Mouse (Mus musculus): ENCODE results near the gene Mettl7a1. TPM values are rescaled to one million over a fixed set of nuclear protein-coding genes. Genes with fewer than 3 reads are reported as not detected.
"Not testable (repeated sequence)": the region's sequence is repeated elsewhere in the genome, so short reads cannot be mapped to it uniquely, and the experiment has no call there.

Gene Mettl7a1
- total and polyA plus RNA-seq, 3 experiments = 17.3 to 34.4 TPM; not detected in 1

GRCm38 (mm10) chr15:100328089-100328488 is 24.1 kb downstream of the Mettl7a1 start:
- not testable (repeated sequence) for H3K27ac ChIP-seq (ENCODE audit: control insufficient read depth, low read depth, low read length); H3K36me3 ChIP-seq (ENCODE audit: control insufficient read depth in 1 of 2, insufficient read depth in 2 of 2, low read length in 2 of 2); H3K4me3 ChIP-seq (ENCODE audit: control insufficient read depth in 1 of 2, insufficient read depth in 1 of 2, low read depth in 2 of 2, low read length in 2 of 2); H3K27me3 ChIP-seq (ENCODE audit: control insufficient read depth in 1 of 2, insufficient read depth in 2 of 2, low read length in 2 of 2); H3K9me3 ChIP-seq (replicated peaks; ENCODE audit: insufficient read depth, low read length); H3K9ac ChIP-seq (ENCODE audit: control insufficient read depth, low read depth, low read length, poor library complexity, severe bottlenecking); H3K79me2 ChIP-seq (ENCODE audit: control insufficient read depth, insufficient read depth, low read length, poor library complexity)
- TF ChIP-seq SMC3 (IDR thresholded peaks at IDR 0.05; ENCODE audit: low read depth, low read length) (peak; percentile 58), ZC3H11A (IDR thresholded peaks at IDR 0.05; ENCODE audit: low read depth, low read length) (peak; percentile 31), CTCF (IDR thresholded peaks at IDR 0.05 in 2 of 3, conservative IDR thresholded peaks at IDR 0.05 in 1 of 3; ENCODE audit: control insufficient read depth in 1 of 3, insufficient read depth in 1 of 3, low read depth in 2 of 3, low read length in 3 of 3, poor library complexity in 1 of 3, severe bottlenecking in 1 of 3) (peak; percentile 45 to 66 (median 49)), RAD21 (IDR thresholded peaks at IDR 0.05; ENCODE audit: low read depth, low read length) (peak; percentile 29)
- DNase-seq (ENCODE audit: low read depth, low spot score) = peak; percentile 75
- H3K4me1 ChIP-seq (ENCODE audit: control insufficient read depth in 1 of 2, insufficient read depth in 2 of 2, low read length in 2 of 2) = peaks cover 3 to 15% of the 10 kb centered on the region in 2 experiments

- H3K36me3 ChIP-seq (ENCODE audit: control insufficient read depth in 1 of 2, insufficient read depth in 2 of 2, low read length in 2 of 2); H3K27me3 ChIP-seq (ENCODE audit: control insufficient read depth in 1 of 2, insufficient read depth in 2 of 2, low read length in 2 of 2); H3K27ac ChIP-seq (ENCODE audit: control insufficient read depth, low read depth, low read length); H3K4me3 ChIP-seq (ENCODE audit: control insufficient read depth in 1 of 2, insufficient read depth in 1 of 2, low read depth in 2 of 2, low read length in 2 of 2); H3K4me1 ChIP-seq (ENCODE audit: control insufficient read depth in 1 of 2, insufficient read depth in 2 of 2, low read length in 2 of 2); H3K9ac ChIP-seq (ENCODE audit: control insufficient read depth, low read depth, low read length, poor library complexity, severe bottlenecking); H3K79me2 ChIP-seq (ENCODE audit: control insufficient read depth, insufficient read depth, low read length, poor library complexity); H3K9me3 ChIP-seq (replicated peaks; ENCODE audit: insufficient read depth, low read length); DNase-seq (ENCODE audit: low read depth, low spot score): not testable (repeated sequence)
These were observed 25.4 kb downstream of the Mettl7a1 start for GRCm38 (mm10) chr15:100329336-100329735.

- H3K27ac ChIP-seq (ENCODE audit: control insufficient read depth, low read depth, low read length) = no peak overlapping the region
- no peaks in the 10 kb centered on the region for H3K27me3 ChIP-seq (ENCODE audit: control insufficient read depth in 1 of 2, insufficient read depth in 2 of 2, low read length in 2 of 2)
- H3K4me3 ChIP-seq (ENCODE audit: control insufficient read depth in 1 of 2, insufficient read depth in 1 of 2, low read depth in 2 of 2, low read length in 2 of 2) = no peak overlapping the region
- H3K79me2 ChIP-seq (ENCODE audit: control insufficient read depth, insufficient read depth, low read length, poor library complexity) = no peaks in the 10 kb centered on the region
- H3K9ac ChIP-seq (ENCODE audit: control insufficient read depth, low read depth, low read length, poor library complexity, severe bottlenecking) = no peak overlapping the region
- H3K4me1 ChIP-seq (ENCODE audit: control insufficient read depth in 1 of 2, insufficient read depth in 2 of 2, low read length in 2 of 2) = peaks cover 3 to 4% of the 10 kb centered on the region in 2 experiments
- H3K36me3 ChIP-seq (ENCODE audit: control insufficient read depth in 1 of 2, insufficient read depth in 2 of 2, low read length in 2 of 2) = peaks cover 0 to 3% of the 10 kb centered on the region in 2 experiments; a peak in 1 of 4 replicates
- no peaks in the 10 kb centered on the region for H3K9me3 ChIP-seq (replicated peaks; ENCODE audit: insufficient read depth, low read length)
- DNase-seq (ENCODE audit: low read depth, low spot score) = no peak
- TF ChIP-seq GABPA (IDR thresholded peaks at IDR 0.05; ENCODE audit: low read depth, low read length) (no peak), RCOR1 (IDR thresholded peaks at IDR 0.05; ENCODE audit: low read depth, low read length) (no peak), MAZ (IDR thresholded peaks at IDR 0.05; ENCODE audit: low read depth, low read length) (no peak), HCFC1 (IDR thresholded peaks at IDR 0.05; ENCODE audit: low read depth, low read length) (no peak), TAL1 (IDR thresholded peaks at IDR 0.05; ENCODE audit: low read length) (no peak), KAT2A (conservative IDR thresholded peaks at IDR 0.05; ENCODE audit: low read depth, low read length) (no peak), MXI1 (IDR thresholded peaks at IDR 0.05; ENCODE audit: low read depth, low read length) (no peak), ZKSCAN1 (IDR thresholded peaks at IDR 0.05; ENCODE audit: low read depth, low read length) (no peak), GATA1 (IDR thresholded peaks at IDR 0.05; ENCODE audit: low read depth, low read length) (no peak), USF1 (IDR thresholded peaks at IDR 0.05; ENCODE audit: low read depth, low read length) (no peak), BHLHE40 (IDR thresholded peaks at IDR 0.05; ENCODE audit: borderline replicate concordance, low read depth, low read length) (no peak), ZNF384 (IDR thresholded peaks at IDR 0.05; ENCODE audit: low read depth, low read length) (no peak)
These were observed 26.8 kb downstream of the Mettl7a1 start for GRCm38 (mm10) chr15:100330739-100331138.

All from MEL (cell line).